Mouse (Mus musculus): ENCODE results near the gene Npdc1. TPM values are rescaled to one million over a fixed set of nuclear protein-coding genes. Genes with fewer than 3 reads are reported as not detected.
"Not testable (repeated sequence)": the region's sequence is repeated elsewhere in the genome, so short reads cannot be mapped to it uniquely, and the experiment has no call there.

Npdc1 gene
- total RNA-seq, 2 experiments from 2014 or later, result 14.2 to 17.6 TPM

DNA sequence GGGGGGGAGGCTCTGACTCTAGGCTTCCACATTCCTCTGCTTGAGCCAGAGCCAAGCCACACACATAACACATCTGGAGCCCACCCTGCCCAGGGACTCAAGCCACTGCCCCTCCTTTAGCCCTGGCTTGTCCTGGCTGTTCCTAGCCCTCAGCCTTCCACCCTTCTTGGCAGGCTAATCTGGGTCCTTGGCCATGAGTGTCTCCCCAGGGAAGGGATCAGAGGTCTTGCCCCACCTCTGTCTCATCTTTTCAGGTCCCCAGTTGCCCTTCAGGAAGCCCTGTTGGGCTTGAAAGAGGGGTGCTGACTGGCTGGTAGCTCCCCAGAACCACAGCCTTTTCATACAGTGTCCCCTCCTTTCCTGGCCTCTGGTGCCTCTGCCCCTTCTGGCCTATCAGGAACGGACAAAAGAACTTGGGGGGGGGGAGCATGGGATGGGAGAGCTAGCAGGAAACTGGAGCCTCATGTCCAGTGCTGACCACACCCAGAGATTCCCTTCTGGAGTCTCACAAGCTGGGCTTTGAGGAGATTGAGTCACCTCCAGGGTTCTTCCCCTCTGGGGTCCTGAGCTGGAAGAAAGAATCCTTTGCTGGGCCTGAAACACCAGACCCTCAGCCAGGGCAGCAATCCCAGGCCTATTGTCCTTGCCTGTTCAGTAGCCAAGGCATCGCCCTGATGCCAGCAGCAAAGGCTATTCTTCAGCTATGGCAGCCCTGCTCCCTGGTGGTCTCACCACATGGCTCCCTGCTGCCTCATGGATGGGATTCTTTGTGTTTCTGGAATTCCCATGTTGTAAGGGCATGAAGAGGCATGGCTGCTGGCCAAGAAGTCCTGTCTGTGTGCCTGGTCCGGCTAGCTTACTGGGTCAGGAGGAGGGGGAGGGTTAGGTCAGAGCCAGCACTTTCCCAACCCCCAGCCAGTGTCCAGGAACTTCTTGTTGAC, 4.6 kb upstream of the Npdc1 start:
- intact Hi-C loops (cut with DNase I), result no loop called here
- peak; percentile 62 to 72 for DNase-seq

DNA sequence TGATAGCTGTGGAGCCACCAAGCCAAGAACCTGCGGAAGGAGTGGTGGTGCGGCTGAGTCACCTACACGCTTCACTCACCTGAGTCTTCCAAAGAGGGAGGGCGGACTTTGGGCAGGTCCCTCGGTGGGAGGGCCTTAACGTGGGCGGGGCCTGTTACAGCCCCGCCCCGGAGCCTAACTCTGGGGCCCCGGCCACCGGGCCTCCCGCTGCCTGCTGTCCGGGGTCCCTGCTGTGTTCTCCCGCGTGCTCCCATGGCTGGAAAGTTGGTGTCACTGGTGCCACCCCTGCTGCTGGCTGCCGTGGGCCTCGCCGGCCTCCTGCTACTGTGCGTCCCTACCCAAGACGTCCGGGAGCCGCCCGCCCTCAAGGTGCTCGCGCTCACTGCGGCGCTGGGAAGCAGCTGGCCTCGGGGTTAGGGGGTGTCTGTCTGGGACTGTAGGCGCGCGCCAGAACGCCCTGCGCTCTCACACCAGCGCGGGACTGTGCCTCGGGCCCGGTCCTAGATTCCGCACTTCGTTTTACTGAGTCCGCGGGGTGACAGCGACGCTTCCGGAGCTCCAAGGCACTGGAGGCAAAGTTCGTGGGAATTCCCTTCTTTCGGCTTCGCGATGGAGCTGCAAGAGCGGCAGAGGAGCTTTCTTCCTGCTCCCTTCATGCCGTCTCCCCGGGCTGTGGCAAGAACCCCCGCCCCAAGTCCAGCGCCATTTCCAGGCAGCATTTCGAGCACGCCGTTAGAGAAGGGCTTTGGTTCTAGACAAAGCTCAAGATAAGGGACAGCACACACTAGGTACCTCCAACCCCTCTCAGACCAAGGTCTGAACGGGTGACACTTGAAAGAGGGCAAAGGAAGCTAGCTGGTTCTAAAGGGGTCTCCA, 3.2 kb upstream of the Npdc1 start, which contains the start of gene Entpd2:
TSS of gene Entpd2 (plus strand) at position 154 of the 876 bp plus-strand sequence.
- peak in 1 of 2 experiments; percentile 15 for DNase-seq
- intact Hi-C loops (cut with DNase I), result no loop called here

DNA sequence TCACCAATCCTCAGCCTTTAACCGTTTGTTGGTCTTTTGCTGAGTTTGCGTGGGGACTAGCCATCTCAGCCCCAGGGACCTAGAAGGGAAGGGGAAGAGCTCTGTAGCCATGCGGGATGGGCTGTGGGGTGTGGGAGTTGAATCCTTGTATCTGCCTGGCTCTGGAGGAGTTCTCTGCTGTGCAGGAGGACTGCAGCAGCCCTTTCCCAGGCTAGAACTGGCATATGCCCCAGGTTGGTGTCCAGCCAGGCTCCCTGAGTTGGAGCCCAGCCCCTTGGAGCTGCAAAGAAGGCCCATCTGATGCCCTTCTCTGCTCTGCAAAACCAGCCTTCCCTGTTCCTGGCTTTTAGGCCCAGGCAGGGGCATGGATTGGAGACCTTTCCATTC, 2.6 kb upstream of the Npdc1 start:
- peak in 1 of 2 experiments; percentile 30 for DNase-seq
- intact Hi-C loops (cut with DNase I), result no loop called here

DNA sequence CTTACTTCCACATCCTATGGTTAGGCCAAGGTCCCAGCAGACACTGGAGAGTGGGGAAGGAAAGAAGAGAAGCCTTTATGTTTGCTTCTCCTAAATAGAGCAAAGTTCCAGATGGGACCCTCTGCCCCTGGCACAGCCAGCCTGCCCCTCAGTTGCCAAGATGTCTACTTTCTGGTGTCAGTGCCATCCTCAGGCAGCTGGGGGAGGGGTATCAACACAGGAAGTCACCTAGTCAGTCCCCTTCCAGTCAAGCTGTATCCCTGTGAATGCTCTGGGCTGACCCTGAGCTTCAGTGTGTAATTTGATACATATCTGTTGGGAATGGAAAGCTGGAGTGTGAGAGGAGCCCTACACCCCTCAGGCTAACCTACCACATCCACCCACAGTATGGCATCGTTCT, 2.1 kb upstream of the Npdc1 start:
- DNase-seq, result no peak
- intact Hi-C loops (cut with DNase I), result no loop called here

DNA sequence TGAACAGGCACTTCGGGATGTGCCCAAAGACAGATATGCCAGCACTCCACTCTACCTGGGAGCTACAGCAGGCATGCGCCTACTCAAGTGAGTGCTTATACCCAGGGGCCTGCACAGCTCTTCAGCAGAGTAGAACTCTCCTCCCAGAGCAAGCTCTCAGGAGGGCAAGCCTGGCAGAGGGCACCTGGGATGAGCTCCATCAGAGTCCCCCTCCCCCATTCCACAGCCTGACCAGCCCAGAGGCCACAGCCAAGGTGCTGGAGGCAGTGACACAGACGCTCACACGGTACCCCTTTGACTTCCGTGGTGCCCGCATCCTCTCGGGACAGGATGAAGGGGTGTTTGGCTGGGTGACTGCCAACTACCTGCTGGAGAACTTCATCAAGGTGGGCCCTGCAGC, 1.1 kb upstream of the Npdc1 start:
- intact Hi-C loops (cut with DNase I), result no loop called here
- no peak for DNase-seq

DNA sequence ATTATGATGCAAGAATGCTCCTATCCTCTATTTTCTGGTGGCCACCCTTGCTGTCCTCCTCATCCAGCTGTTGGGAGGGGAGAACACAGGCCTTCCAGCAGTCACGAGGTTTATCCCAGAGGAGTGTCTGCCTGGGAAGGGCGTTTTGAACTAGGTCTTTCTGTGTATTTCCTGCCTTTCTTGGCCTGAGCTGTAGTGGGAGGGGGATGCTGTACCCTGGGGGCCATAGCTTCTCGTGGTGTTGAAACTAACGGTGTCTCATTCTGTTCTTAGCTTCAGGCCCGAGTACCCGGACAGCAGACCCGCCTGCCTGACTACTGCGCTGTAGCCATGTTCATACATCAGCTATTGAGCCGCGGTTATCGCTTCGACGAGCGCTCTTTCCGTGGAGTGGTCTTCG, 1.1 kb downstream of the Npdc1 start:
- intact Hi-C loops (cut with DNase I), result loop anchor here (2.0 kb wide), 1 partner anchor 23 kb away; no protein-coding TSS in a partner anchor
- DNase-seq, result peak; percentile 47 to 64

DNA sequence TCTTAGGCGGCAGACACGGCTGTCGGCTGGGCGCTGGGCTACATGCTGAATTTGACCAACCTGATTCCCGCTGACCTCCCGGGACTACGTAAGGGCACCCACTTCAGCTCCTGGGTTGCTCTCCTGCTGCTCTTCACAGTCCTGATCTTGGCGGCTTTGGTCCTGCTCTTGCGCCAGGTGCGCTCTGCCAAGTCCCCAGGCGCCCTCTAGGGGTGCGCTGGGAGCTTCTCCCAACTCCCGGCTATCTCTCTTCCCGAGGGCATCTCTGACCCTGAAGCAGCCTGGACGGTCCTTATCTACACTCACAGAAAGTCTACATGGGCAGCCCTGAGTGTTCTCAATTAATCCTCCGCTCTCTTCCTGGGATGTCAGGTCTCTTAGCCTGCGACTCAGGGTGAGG, 1.6 kb downstream of the Npdc1 start:
- DNase-seq, result peak; percentile 60 to 61
- intact Hi-C loops (cut with DNase I), result loop anchor here (2.0 kb wide), 1 partner anchor 24 kb away; no protein-coding TSS in a partner anchor

DNA sequence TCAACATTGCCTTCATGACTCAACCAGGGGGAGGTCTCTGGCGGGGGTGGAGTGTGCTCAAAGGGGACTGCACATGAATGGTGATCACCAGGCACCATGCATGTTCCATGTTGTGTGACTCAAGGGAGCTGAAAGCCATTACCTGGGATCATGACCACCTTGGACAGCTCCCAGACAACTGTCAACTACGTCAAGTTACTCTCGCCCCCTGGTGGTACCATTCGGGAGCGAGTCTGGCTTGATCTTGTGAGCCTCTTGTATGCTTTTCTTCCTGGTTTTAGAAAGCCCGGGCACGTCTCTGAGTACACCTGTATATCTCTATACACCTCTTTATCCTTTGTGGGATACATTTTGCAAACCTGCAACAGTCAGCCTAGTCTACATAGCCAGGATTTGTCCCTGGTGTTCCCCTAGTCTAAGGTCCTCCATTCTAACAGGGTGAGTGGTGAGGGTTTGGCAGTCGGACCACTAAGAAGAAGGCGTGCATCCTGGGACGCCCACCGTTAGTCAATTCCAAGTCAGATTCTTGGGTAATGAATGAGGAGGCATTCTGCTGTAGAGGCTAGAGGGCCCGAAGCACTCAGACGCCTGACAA, 3.3 kb downstream of the Npdc1 start:
- intact Hi-C loops (cut with DNase I), result no loop called here
- peak in 1 of 2 experiments; percentile 34 for DNase-seq

DNA sequence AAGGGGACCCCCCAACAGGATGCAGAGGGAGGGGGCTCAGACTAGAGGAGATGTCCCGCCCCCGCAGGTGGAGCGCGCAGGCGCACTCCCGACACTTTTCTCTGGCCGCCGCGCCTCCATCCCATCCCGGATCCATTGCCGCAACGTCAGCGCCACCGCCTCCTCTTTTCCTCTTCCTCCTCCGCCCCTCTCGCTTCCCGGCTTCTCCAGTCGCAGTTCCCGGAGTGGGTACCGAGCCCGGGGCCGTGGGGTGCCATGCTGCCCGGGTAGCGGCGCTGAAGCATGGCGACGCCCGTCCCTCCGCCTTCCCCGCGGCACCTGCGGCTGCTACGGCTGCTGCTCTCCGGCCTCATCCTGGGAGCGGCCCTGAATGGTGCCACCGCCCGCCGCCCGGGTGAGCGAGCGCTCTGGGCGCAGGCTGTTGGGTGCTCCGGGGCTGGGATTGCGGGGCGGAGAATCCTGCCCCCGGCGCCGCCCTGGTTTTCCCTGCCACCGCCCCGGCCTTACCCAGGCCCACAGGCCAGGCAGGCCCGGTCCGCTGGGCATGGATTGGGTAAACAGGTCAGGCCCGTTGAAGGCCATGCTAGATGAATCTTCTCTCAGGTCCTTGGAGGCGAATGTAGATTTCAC, 3.9 kb downstream of the Npdc1 start:
- intact Hi-C loops (cut with DNase I), result no loop called here
- DNase-seq, result peak; percentile 53 to 66

DNA sequence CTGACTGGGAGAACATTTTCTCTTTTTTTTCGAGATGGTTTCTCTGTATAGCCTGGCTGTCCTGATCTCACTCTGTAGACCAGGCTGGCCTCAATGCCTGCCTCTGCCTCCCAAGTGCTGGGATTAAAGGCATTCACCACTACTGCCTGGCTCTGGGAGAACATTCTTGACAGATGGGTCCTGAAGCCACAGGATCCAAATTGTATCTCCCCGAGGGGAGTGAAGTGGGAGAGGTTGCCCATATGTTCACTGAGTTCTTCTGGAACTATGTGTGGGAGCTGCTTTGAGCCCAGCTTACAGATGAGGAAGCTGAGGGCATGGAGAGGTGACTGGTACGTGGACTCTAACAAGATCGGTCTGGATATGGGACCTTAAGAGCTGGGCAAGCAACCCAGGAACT, 4.8 kb downstream of the Npdc1 start:
- DNase-seq, result no peak
- intact Hi-C loops (cut with DNase I), result no loop called here

DNA sequence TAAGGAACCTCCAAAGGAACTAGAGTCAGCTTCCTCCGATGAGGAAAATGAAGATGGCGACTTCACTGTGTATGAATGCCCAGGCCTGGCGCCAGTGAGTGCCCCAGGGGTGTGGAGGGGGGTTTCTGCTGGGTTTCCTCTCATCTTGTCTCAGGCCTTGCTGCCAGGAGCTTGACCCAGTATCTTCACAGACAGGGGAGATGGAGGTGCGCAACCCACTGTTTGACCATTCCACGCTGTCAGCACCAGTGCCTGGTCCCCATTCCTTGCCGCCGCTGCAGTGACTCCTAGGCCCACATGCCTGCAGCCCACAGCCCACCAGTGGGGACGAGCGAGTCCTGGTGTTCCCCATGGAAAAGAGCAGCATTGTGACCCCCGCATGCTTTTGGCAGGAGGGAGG, 9.8 kb downstream of the Npdc1 start:
- no peak for DNase-seq
- intact Hi-C loops (cut with DNase I), result no loop called here

DNA sequence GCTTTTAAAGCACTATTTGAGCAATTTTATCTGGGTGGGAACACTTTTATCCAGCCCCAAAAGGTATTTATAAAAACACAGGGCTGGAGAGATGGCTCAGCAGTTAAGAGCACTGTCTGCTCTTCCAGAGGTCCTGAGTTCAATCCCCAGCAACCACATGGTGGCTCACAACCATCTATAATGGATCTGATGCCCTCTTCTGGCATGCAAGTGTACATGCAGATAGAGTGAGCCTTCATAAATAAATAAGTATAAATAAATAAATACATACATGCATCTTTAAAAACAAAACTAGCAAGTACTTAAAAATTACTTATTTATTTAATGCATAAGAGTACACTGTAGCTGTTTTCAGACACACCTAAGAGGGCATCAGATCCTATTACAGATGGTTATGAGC, 14.3 kb downstream of the Npdc1 start:
- DNase-seq, result not testable (repeated sequence)
- intact Hi-C loops (cut with DNase I), result loop anchor here (5.0 kb wide), 1 partner anchor 36 kb away; no protein-coding TSS in a partner anchor

DNA sequence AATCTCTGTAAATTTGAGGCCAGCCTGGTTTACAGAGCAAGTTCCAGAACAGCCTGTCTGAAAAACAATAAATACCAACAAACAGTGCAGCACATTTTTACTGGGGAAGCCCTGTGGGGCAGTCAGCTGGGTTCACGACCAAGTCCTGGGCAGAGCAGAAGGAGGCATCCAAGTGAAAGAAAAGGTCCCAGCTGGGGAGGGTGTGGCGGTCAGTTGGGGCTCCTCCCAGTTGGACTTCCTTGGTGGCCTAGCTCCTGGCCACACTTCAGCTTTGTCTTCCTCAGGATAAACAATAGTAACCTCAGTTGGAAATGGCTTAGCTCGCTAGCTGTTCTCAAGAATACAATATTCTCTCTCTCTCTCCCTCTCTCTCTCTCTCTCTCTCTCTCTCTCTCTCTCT, 18.3 kb downstream of the Npdc1 start:
- peak in 1 of 2 experiments; percentile 46 for DNase-seq
- intact Hi-C loops (cut with DNase I), result no loop called here

DNA sequence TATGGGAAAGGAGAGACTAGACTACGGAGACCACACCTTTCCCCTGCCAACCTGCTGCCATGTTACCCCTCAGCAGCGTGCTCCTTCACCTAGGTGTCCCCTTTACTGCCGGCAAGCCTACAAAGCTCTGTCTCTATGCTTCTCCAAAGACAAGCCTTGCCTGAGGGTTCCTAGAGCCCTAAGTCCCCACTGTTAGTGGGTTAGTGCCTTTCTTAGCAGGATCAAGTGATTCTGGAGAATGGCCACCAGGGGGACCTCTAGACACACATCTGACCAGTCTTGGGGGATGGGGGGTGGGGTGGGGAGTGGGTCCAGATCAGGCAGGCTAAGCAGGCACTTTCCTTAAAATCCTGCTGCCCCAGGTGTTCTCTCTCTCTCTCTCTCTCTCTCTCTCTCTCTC, 22.7 kb downstream of the Npdc1 start:
- DNase-seq, result no peak
- intact Hi-C loops (cut with DNase I), result loop anchor here (2.0 to 5.0 kb wide), 3 partner anchors 61 to 155 kb away; partner anchors contain the start of gene Phpt1

DNA sequence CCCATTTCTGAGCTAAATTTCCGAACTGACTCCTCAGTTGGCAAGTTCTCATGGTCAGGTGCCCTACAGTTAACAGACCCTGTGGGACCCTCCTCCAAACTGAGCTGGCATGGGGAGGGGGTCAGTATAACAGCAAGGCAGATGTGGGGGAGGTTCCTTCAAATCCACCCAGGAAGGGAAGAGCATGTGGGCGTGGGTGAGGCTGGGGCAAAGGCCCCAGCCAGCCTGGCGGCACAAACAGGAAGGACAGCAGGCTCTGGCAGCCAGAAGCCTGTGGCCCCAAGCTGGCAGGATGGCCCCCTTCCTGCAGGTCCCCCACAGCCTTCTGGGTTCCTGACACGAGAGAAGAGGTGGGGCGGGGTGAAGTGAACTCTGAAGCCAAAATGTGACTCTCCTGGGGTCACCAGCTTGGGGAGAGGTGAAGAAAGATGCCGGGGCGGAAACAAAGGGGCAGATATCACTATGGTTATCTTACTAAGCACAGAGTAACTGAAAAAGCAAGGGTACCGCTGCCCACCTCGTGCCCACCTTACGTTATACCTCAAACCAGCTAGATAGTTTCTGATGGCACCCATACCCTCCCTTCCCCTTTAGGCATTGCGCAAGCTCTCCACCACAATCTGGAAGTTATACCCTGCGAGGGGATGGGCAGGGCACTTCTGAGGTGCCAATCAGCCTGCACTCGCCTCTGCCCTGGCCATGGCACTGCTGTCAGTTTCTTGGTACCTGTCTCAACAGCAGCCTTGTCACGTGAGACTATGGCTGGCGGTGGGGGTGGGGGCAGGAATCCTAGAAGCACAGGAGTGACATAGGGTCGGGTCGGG, 23.6 kb downstream of the Npdc1 start, which contains the start of gene Fut7:
TSS of gene Fut7 (plus strand) at position 681 of the 824 bp plus-strand sequence.
- intact Hi-C loops (cut with DNase I), result loop anchor here (2.0 to 5.0 kb wide), 2 partner anchors 128 to 155 kb away; partner anchors contain the start of gene Phpt1
- no peak for DNase-seq

DNA sequence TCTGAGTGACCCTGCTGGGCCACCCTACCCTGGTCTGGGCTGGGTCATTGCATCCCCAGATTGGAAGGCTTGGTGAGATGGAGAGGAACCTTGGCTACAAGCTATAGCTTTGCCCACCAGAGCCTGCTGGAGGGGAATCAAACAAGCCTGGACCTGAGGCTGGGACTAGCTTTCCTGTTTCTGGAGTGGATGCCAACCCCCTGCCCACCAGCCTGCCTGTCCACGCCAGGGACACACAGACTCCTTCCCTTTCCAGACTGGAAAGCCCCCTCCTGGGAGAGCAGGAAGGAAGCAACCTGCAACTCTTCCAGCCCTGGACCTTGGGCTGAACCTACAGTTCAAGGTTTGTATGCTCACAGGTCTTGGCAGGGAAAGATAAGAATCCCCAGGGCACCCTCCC, 24.5 kb downstream of the Npdc1 start:
- intact Hi-C loops (cut with DNase I), result loop anchor here (2.0 to 5.0 kb wide), 2 partner anchors 127 to 154 kb away; partner anchors contain the start of gene Phpt1
- peak in 1 of 2 experiments; percentile 2 for DNase-seq

DNA sequence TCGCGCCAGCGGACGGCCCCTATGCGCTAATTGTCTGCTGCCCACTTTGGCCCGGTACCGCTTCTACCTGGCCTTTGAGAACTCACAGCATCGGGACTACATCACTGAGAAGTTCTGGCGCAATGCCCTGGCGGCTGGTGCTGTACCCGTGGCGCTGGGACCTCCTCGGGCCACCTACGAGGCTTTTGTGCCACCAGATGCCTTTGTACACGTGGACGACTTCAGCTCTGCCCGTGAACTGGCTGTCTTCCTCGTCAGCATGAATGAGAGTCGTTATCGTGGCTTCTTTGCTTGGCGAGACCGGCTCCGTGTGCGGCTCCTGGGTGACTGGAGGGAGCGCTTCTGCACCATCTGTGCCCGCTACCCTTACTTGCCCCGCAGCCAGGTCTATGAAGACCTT, 26.3 kb downstream of the Npdc1 start:
- peak in 1 of 2 experiments; percentile 4 for DNase-seq
- intact Hi-C loops (cut with DNase I), result loop anchor here (5.0 kb wide), 1 partner anchor 48 kb away; no protein-coding TSS in a partner anchor

DNA sequence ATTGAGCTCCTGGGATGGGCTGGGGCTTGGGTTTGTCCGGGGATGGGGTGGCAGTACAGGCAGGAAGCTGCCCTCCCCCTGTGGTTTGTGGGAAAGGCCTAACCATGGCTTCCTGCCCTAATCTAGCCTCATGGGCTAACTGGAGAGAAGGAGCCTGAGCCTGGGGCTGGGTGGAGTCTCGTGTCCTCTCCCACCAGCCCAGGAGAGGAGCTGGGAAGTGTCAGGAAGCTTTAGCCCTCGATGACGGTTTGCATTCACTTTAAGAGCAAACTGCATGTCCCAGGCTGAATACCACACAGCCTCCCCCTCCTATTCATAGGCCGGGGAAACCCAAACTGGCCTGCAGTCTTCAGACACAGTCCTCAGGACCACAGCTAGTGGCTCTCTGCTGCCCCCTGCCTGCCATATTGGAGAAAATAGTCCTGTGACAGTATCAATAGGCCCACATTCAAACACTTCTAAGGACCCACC, 27.6 kb downstream of the Npdc1 start:
- peak; percentile 58 to 62 for DNase-seq
- intact Hi-C loops (cut with DNase I), result loop anchor here (5.0 kb wide), 1 partner anchor 49 kb away; no protein-coding TSS in a partner anchor
